Mouse (Mus musculus) lung, postnatal 36 days (tissue): Measurements from ENCODE around the gene Dtd2.

Source experiments
- DNase-seq: peaks from one replicate; pipeline ENCODE4 v3.0.0; 2022; ENCODE audit warnings: mixed read lengths

Gene Dtd2

DNA sequence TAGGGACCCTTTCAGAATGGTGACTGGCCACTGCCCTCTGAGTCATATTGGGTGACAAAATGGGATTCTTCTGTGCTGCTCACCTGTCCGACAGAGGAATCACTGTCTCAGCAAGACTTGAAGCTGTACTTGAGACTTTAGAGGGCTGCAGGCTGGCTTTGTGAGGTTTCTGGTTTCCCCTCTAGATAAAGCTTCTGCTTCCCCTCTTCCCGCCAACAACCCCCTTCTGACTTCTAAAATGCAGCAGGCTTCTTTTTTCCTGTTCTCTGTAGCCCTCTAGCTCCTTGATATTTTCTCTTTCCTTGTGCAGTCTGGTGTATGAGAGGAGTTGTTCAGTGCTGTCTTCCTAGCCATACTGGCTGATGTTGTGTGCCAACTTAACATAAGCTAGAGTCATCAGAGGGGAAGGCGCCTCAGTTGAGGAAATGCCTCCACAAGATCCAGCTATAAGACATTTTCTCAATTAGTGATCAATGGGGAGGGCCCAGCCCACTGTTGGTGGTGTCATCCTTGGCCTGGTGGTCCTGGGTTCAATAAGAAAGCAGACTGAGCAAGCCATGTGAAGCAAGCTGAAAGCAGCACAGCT lies 21.0 kb downstream of the Dtd2 start:
- DNase-seq = no peak

DNA sequence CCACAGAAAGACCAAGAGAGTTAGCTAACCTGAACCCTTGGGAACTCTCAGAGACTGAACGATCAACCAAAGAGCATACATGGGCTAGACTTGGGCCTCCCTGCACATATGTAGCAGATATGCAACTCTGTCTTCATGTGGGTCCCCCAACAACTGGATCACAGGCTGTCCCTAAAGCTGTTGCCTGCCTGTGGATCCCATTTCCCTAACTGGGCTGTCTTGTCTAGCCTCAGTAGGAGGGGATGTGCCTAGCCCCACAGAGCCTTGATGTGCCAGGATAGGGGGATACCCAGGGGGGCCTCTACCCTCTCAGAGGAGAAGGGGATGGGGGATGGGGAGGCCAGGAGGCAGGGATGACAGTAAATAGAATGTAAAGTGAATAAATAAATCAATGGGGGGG lies 22.7 kb downstream of the Dtd2 start:
- DNase-seq = no peak

DNA sequence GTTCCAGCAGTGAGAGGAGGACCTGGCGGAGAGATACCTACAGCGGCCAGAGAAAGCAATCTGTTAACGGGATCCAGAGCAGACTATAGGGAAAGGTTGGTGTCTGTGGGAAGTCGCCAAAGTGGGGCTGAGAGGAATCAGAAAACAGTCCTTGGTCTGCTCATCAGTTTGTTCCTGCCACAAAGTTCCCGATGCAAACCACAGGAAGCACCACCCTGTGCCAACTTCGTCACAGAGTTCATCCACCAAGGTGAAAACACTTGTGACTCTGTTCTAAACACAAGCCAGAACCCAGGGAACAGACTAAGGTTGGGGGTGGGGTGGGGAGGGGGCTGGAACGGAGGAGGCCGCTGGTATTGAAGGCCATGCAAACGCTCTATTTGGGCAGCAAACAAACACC lies 29.8 kb downstream of the Dtd2 start:
- DNase-seq = no peak

DNA sequence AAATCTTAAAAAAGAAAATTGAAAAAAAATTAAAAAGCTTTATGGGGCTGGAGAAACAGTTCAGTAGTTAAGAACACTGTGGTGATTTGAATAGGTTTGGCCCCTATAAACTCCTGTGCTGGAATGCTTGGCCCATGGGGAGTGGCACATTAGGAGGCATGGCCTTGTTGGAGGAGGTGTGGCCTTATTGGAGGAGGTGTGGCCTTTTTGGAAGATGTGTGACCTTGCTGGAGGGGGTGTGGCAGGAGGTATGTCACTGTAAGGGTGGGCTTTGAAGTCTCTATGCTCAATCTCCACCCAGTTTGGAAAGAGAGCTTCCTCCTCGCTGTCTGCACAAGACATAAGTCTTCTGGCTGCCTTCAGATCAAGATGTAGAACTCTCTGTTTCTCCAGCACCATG lies 31.9 kb downstream of the Dtd2 start:
- DNase-seq = no peak

DNA sequence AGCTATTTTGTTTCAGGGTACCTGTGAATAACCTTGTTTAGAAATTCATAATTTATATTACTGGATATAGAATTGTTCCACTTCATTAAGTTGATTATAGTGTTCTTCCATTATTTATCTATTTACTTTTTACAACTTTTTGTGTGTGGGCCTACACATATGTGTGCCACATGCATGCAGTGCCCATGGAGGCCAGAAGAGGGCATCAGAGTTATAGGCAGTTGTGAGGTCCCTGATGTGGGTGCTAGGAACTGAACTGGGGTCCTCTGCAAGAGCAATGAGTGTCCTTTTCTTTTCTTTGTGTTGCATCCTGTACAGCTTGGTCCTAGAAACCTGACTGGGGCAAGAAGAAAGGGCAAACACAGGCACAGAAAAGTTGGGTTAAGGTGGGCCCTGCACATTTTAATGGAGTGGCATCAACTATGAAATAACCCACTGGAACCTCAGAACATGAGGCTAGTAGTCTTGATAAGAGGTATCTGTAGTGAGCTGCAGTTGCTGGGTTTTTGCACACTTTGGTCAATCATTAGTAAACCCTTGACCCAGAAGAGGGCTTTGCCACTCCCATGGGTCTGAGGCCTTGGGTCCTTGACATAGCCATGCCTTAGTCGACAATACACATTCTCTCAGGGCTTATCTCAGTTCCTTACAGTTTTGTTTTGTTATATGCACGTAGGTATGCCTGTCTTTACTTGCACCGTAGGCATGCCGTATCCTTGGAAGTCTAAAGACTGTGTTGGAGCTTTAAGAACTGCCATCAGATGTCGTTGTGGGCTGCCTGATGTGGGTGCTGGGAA lies 33.8 kb downstream of the Dtd2 start:
- DNase-seq = no peak

DNA sequence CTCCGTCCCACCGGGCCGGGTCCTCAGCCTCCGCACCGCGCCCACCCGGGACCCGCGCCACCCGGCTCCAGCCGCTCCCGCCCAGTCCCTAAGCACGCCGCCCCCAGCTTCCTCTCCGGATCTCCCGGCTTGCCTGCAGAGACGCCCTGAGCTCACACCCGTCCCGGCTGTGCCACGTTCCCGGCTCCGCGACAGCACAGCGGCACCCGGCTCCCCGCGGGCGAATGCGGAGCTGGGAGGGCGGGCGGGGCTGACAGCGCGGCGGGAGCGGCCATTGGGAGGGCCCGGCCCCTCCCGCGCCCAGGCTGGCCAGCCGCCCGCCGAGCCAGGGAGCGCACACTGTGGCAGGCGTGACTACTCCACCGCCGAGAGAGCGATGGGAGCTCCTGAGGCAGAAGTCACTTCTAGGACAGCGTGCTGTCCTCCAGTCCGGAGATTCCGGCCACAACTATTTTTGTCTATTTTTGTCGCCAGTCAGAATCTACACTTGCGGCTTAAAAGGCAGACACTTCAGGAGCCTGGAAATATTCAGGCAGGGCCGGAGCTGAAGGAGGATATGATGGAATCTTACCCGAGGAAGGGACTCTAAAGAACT lies 35.1 kb downstream of the Dtd2 start, which contains the start of gene Heatr5a:
Gene Heatr5a (minus strand): TSS at position 252 of the 595 bp plus-strand sequence.
- DNase-seq = peak; percentile 93

DNA sequence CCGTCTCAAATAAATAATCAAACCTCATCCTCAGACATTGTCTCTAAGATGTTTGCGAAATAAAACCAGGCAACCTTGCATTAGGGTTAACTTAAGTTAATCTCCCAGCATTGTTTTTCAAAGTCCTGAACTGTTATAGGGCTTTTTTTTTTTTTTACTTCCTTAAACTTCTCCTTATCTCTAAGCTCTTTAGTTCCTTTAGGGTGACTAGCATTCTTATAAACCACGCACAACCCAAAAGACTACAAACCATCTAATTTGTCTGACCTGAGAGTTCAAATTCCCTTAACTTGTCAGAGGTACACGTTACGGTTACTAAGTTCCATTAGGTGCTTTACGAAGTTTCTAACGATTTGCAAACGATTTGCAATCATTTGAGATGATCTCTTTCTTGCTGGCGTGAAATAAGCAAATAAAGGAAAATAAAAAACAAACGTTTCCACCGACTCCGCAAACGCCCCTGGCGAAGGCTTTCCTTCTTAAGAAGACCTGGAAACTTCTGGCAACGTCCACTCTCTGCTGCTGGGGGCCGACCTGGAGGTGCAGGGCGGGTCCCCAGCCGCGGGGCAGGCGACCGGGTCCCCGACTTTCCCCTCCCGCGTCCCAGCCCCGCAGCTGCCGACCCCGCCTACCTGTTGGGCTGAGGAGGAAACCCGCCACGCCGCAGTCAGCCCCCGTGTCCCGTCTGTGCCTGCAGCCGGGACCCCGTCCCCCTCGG lies 35.8 kb downstream of the Dtd2 start:
- peak; percentile 30 for DNase-seq

DNA sequence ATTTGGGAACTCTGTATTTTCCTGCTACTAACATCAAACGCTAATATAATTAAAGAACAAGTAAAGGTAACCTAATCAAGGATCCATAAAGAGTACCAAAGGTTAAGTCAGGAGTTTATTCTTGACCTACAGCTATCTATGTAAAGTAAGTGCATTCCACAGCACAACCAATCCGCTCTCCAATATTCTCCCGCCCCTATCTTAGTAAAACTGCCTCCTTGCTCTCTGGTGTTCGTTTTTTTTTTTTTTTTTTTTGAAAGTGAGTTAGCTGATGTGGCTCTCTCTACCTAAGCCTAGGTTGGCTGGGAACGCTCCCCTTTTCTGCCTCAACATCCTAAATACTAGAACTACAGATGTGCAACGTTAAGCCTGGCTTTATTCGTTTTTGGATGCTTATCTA lies 36.4 kb downstream of the Dtd2 start:
- DNase-seq = no peak

DNA sequence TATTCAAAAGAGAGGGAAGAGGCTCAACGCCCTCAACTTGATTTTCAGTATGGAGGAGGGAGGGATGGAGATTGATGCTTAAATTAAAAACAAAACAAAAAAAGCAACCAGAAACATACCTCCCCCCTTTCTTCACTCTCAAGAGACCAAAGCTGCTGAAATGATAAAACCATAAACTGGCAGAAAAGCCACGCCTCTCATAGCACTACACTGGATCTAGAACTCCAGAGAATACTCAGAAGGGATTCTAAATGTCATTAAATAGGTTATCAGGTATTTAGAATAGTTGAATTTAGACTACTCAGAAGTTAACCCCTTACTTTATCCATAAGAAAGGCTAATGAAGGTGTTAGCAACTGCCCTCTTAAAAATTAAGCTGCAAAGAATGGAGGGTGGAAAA lies 37.2 kb downstream of the Dtd2 start:
- no peak for DNase-seq

DNA sequence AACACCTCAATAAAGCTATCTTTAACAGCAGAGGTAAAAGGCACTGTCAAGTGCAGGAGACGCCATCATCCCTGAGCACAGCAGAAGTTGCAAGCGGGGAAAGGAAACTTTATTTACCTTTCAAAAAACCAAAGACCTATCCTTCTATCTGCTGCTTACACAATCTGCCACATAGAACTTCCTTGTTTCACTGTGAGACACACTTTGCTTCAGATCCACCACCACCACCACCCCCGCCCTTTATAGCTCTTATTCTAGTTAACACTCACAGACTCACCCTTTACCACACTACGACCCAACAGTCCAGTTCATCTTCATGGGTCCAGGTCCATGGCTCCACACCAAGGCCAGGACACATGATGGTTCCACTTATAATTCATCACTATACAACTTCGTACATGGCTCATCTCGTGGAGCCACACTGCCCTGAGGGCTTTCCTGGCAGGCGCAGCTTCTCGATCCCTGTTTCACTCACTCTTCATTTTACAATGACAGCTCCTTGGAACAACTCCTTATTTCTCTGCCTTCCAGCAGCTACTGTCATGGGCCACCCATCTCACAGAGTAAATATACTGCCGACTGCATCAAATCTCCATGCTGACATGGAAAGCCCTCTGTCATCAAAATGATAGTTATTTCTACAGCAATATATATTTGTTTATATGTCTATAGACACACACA lies 38.2 kb downstream of the Dtd2 start:
- DNase-seq = peak; percentile 51

DNA sequence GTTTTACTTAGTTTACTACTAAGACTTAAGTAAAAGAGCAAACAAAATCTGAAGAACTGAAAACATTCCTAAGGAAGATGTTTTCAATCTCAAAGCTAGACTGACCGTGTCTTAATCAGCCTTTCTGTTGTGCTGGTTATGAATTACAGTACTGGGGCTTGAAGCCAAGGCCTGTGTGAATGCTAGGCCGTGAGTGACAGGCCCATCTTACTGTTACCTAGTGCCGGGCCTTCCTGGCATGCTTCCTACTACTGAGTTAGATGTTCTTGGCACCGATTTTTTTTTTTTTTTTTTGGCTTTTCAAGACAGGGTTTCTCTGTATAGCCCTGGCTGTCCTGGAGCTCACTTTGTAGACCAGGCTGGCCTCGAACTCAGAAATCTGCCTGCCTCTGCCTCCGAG lies 48.7 kb downstream of the Dtd2 start:
- no peak for DNase-seq

DNA sequence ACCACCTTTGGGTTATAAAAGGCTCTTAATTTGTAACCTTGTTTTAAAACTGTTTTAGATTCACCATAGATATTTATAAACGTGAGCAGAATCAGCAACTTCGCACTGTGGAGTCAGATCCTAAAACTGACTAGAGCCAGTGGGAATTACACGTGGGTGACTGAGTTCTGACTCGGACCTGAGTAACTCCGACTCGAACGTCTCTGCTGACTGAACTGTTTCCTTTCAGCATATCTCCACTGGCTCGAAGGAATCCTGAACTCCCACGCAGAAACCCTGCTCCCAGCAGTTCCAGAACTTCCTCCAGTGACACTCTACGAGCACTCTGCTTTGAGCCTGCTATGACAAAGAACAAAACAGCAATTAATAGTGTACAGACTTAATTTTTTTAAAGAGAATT lies 54.0 kb downstream of the Dtd2 start:
- no peak for DNase-seq

DNA sequence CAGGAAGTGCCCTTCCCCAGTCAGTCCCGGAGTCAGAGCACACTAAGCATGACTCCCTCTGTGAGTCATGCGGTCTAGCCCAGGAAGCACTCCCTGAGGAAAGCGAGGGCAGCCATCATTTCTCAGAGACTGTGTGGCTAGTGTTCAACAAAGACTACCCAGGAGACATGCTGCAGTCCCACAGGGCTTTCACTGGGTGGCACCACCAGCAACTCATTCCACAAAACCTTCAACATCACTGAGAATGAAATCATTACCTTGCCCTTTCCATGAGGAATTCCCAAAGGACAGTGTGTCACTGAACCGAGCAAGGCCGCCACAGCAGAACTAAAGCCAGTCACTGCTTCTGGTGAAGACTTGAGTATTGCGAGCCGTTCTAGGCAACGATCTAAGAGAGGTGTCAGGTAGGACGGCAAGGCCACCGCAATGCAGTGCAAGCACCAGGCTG lies 58.8 kb downstream of the Dtd2 start:
- no peak for DNase-seq

DNA sequence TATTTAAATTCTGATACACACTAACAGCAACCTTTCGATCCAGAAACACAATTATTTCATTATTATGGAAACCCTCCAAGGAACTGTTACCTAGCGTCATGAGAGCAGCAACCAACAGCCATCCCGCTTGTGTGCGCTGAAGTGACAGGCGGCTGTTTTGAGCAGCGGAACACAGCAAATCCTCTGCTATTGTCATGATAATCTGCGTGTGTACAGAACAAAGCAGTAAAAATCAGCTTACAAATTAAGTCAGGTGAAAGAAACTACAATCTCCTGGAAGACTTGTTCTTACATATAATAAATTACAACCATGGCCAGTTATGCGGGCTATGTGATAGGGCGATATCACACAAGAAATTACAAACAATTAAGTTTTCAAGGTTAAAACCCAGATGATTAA lies 61.0 kb downstream of the Dtd2 start:
- no peak for DNase-seq

DNA sequence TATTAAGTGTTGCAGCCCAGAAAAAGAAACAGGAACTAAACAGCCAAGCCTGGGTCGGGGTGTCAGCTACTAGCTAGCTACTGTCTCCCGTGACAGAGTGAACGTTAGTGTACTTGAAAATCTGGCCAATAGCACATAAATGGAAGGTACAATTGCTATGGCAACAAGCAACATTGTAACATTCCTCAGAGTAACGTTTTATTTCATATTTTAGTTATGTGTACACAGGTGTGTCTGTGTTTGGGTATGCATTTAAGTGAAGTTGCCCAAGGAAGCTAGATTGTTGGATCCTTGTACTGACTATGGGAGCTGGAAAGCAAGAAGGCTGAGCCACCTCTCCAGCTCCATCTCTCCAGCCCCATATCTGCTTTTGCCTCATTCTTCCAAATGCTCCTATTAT lies 66.5 kb downstream of the Dtd2 start:
- DNase-seq = no peak
